Mouse (Mus musculus) CD4-positive, CD25-positive, alpha-beta regulatory T cell, adult 4 months (primary cell): ENCODE results near the gene Rpl32. TPM values are rescaled to one million over a fixed set of nuclear protein-coding genes. Genes with fewer than 3 reads are reported as not detected.

Experiments used
- ATAC-seq: one replicate; pipeline ENCODE4 v1.8.0; 2017
- polyA plus RNA-seq, 2 experiments: library from polyadenylated mRNA; unstranded; fragments of 100-300 nt; shearing (Covaris generic); gene quantifications; one replicate each; pipeline ENCODE4 v1.2.1; 2017

Rpl32 gene
- polyA plus RNA-seq = 1,000 to 10,000 TPM; 6,591 to 8,533 TPM

- peak; percentile 93 for ATAC-seq
These were observed at the start of gene Rpl32 for GRCm38 (mm10) chr6:115808488-115809231. TSS of gene Rpl32 (minus strand) at chr6:115808747.

- ATAC-seq = no peak
These were observed 47.8 kb upstream of the Rpl32 start for GRCm38 (mm10) chr6:115856361-115856745.

GRCm38 (mm10) chr6:115855733-115856360, 47.3 kb upstream of the Rpl32 start:
- ATAC-seq = no peak

- ATAC-seq = no peak
These were observed 45.9 kb upstream of the Rpl32 start for GRCm38 (mm10) chr6:115854432-115854831.

- ATAC-seq = no peak
These were observed 45.4 kb upstream of the Rpl32 start for GRCm38 (mm10) chr6:115853985-115854384.

- ATAC-seq = peak; percentile 98
These were observed 44.7 kb upstream of the Rpl32 start, which contains the start of the genes Mbd4 and Ift122 for GRCm38 (mm10) chr6:115853091-115853813. TSS of gene Mbd4 (minus strand) at chr6:115853371. TSS of gene Ift122 (plus strand) at chr6:115853470.

GRCm38 (mm10) chr6:115852446-115853090, 44.0 kb upstream of the Rpl32 start:
- ATAC-seq = no peak

- ATAC-seq = no peak
These were observed 40.2 kb upstream of the Rpl32 start for GRCm38 (mm10) chr6:115848598-115849304.

- peak; percentile 96 for ATAC-seq
These were observed 38.3 kb upstream of the Rpl32 start for GRCm38 (mm10) chr6:115846640-115847411.

GRCm38 (mm10) chr6:115845006-115845405, 36.5 kb upstream of the Rpl32 start:
- no peak for ATAC-seq

GRCm38 (mm10) chr6:115838745-115839144, 30.2 kb upstream of the Rpl32 start:
- no peak for ATAC-seq

GRCm38 (mm10) chr6:115838161-115838597, 29.6 kb upstream of the Rpl32 start, which contains the start of gene Efcab12:
TSS of gene Efcab12 (minus strand) at chr6:115838412.
- ATAC-seq = peak; percentile 99

- ATAC-seq = no peak
These were observed 25.3 kb upstream of the Rpl32 start for GRCm38 (mm10) chr6:115833861-115834260.

GRCm38 (mm10) chr6:115832152-115832850, 23.8 kb upstream of the Rpl32 start:
- ATAC-seq = no peak

- no peak for ATAC-seq
These were observed 22.4 kb upstream of the Rpl32 start for GRCm38 (mm10) chr6:115830779-115831601.

GRCm38 (mm10) chr6:115823850-115824464, 15.4 kb upstream of the Rpl32 start:
- ATAC-seq = peak; percentile 98

- ATAC-seq = no peak
These were observed 12.9 kb upstream of the Rpl32 start for GRCm38 (mm10) chr6:115821216-115821993.

- ATAC-seq = no peak
These were observed 9.6 kb upstream of the Rpl32 start for GRCm38 (mm10) chr6:115818129-115818528.
